ENCODE assay signal across 16 mouse cellular contexts in genomic region chr4:114408890-114409480, GRCm38 (mm10). TPM values are rescaled to one million over a fixed set of nuclear protein-coding genes. Genes with fewer than 3 reads are reported as not detected.
DNase-seq lines count a peak whose midpoint lies in the region; ATAC-seq and TF ChIP-seq lines count a peak whose summit lies in the region.
"Had no signal": no experiment of that assay in that cellular context is flagged by ENCODE, and none has a peak within 500 bp of the region (broad histone marks: within the 10 kb centered on the region; RNA-seq: fewer than 3 reads in every experiment).

No protein-coding gene starts in this region.

- H3K4me1 ChIP-seq in hindbrain, embryonic 11.5 days (replicated peaks; ENCODE audit: control insufficient read depth, insufficient read depth, low read length) = peaks cover 12% of the 10 kb centered on the region; the same call in 1 of the 2 replicates
- peaks cover 9% of the 10 kb centered on the region; the same call in 1 of the 2 replicates for H3K4me1 ChIP-seq in hindbrain, postnatal 0 days (ENCODE audit: insufficient read depth, low read length)

- peak overlapping the region; percentile 10; the same call in 1 of the 2 replicates for H3K4me3 ChIP-seq in hindbrain, embryonic 11.5 days (ENCODE audit: low read depth, low read length)
- H3K4me3 ChIP-seq in hindbrain, postnatal 0 days (ENCODE audit: low read length) = no peak overlapping the region
- H3K4me3 ChIP-seq: stomach, embryonic 15.5 days had no signal

- peak; percentile 41 to 48 for DNase-seq in cerebellum, postnatal 10 days
- DNase-seq in cerebellum, adult 11 months = no peak
- no peak for DNase-seq in hindbrain, embryonic 11.5 days (ENCODE audit: low spot score)
- no peak for DNase-seq in hindbrain, postnatal 0 days (ENCODE audit: low spot score)
- DNase-seq in testis, postnatal 10 days (ENCODE audit: low spot score) = peak; percentile 49
- no peak for DNase-seq in testis, postnatal 14 days (ENCODE audit: low spot score)
- no peak for DNase-seq in embryo, embryonic 10 days (ENCODE audit: low spot score)
- DNase-seq in right cerebral cortex, postnatal 4 days = no peak
- DNase-seq: gastrocnemius, postnatal 14 days; layer of hippocampus, postnatal 36 days had no signal

- WGBS in hindbrain, embryonic 11.5 days = 76% methylated on average over 18 of the region's 18 CpGs
- WGBS in hindbrain, postnatal 0 days = 58% methylated on average over 18 of the region's 18 CpGs

- H3K36me3 ChIP-seq in hindbrain, embryonic 11.5 days (ENCODE audit: control insufficient read depth, insufficient read depth, low read length) = no peaks in the 10 kb centered on the region
- no peaks in the 10 kb centered on the region for H3K36me3 ChIP-seq in hindbrain, postnatal 0 days (ENCODE audit: insufficient read depth, low read length)
- H3K36me3 ChIP-seq: stomach, embryonic 15.5 days had no signal

- H3K27ac ChIP-seq in hindbrain, embryonic 11.5 days (ENCODE audit: low read depth, low read length) = no peak overlapping the region
- no peak overlapping the region for H3K27ac ChIP-seq in hindbrain, postnatal 0 days
- H3K27ac ChIP-seq: liver, embryonic 14.5 days; stomach, embryonic 15.5 days had no signal

- no peak for ATAC-seq in hindbrain, embryonic 11.5 days (ENCODE audit: low FRiP score)
- no peak for ATAC-seq in hindbrain, postnatal 0 days
- ATAC-seq: inflammation-experienced regulatory T-cells, adult 6 months had no signal

- H3K4me2 ChIP-seq in hindbrain, embryonic 11.5 days (replicated peaks; ENCODE audit: low read depth, low read length) = no peak overlapping the region
- no peak overlapping the region for H3K4me2 ChIP-seq in hindbrain, postnatal 0 days (ENCODE audit: low read depth, low read length)
- H3K4me2 ChIP-seq: stomach, embryonic 15.5 days had no signal

- H3K9ac ChIP-seq in hindbrain, embryonic 11.5 days (ENCODE audit: low read depth, low read length) = no peak overlapping the region
- H3K9ac ChIP-seq in hindbrain, postnatal 0 days (replicated peaks; ENCODE audit: low read length) = no peak overlapping the region
- H3K9ac ChIP-seq: liver, embryonic 14.5 days; stomach, embryonic 15.5 days had no signal

- TF ChIP-seq CTCF in hindbrain, postnatal 0 days (IDR thresholded peaks at IDR 0.05; ENCODE audit: low read depth) = no peak

- no peaks in the 10 kb centered on the region for H3K9me3 ChIP-seq in hindbrain, embryonic 11.5 days (ENCODE audit: control insufficient read depth, low read length)
- no peaks in the 10 kb centered on the region for H3K9me3 ChIP-seq in hindbrain, postnatal 0 days (ENCODE audit: low read length)
- H3K9me3 ChIP-seq: stomach, embryonic 15.5 days had no signal

- peaks cover 7% of the 10 kb centered on the region for H3K27me3 ChIP-seq in hindbrain, embryonic 11.5 days (ENCODE audit: control insufficient read depth, insufficient read depth, low read length)
- 0 out of 2 replicates have a peak, but pooled peaks cover 5% of the 10 kb centered on the region for H3K27me3 ChIP-seq in hindbrain, postnatal 0 days (ENCODE audit: insufficient read depth, low read length)

RNA-seq across cellular contexts. Expression of gene Trabd2b, which starts 2.5 kb away (rescaled TPM):
- polyA plus RNA-seq in hindbrain, embryonic 11.5 days (2014; fragmentation: Nextera tagmentation; extraction: Ambion mirVana) = 1.6 and 2.0 TPM in 2 replicates
- 1.5 and 1.8 TPM in 2 replicates for total RNA-seq in hindbrain, postnatal 0 days (2014; rRNA removed)
- polyA plus RNA-seq in hindbrain, postnatal 0 days (2015; fragmentation: Nextera tagmentation; extraction: Ambion mirVana) = 0.59 and 0.65 TPM in 2 replicates
- total RNA-seq: megakaryocyte progenitor cell, adult 5-6 weeks; MEL; neutrophil, adult 5-6 weeks had no signal
- polyA plus RNA-seq: inflammation-experienced regulatory T-cells, adult 6 months had no signal

Comparison
In these comparisons a context has a peak if more than half of its experiments do, and no peak if none do; other contexts are left out.
1. DNase-seq: peak in cerebellum, postnatal 10 days (2 of 2) and testis, postnatal 10 days (single experiment); none in cerebellum, adult 11 months (single experiment), hindbrain, embryonic 11.5 days (single experiment), hindbrain, postnatal 0 days (single experiment), testis, postnatal 14 days (single experiment), embryo, embryonic 10 days (single experiment) and right cerebral cortex, postnatal 4 days (single experiment).